Mouse (Mus musculus): ENCODE measurements around the gene Lat. TPM values are rescaled to one million over a fixed set of nuclear protein-coding genes. Genes with fewer than 3 reads are reported as not detected.

The Lat gene
- polyA plus RNA-seq, 1 experiment from 2014 or later = 1.7 TPM

DNA sequence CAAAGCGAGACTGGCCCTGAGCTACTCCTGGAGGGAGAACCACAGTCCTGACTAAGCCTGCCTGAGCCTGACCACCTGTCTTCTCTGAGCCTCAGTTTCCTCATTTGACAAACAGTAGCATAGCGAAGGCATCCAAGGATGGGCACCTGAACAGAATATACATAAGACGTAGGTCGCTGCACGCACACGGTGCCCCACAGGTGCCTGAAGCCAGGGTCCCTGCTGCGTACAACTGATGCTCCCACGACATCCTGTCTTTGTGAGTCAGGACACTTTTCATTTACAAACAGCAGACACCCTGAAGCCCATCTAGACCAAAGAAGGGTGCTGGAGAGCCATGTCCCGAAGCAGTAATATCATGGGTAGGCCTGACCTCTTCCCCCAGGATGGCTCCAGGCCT is 11.0 kb downstream of the Lat start:
- H3K4me3 ChIP-seq = no peak overlapping the region
- H3K4me1 ChIP-seq = no peaks in the 10 kb centered on the region
- 91% methylated on average over 9 of the region's 9 CpGs for WGBS

DNA sequence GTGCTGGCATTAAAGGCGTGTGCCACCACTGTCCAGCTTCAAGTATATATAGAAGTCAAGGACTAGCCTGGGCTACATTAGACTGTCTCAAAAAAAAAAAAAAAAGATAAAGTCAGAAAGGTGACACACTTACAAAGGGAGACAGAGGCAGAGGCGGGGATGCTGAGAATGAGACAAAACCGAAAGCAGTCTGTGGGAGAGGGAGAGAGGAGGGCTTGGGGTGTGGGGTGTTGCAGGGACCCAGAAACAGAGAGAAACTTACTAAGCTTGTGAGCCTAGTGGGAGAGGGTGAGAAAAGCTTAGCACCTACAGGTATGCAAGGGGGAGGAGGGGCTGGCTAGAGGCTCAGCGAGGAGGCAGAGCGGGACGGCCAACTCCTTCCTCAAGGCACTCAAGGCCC is 11.5 kb downstream of the Lat start:
- 87% methylated on average over 6 of the region's 6 CpGs for WGBS
- H3K4me1 ChIP-seq = no peaks in the 10 kb centered on the region
- no peak overlapping the region for H3K27ac ChIP-seq
- H3K27me3 ChIP-seq (replicated peaks) = no peaks in the 10 kb centered on the region
- no peaks in the 10 kb centered on the region for H3K36me3 ChIP-seq
- H3K4me2 ChIP-seq (replicated peaks) = no peak overlapping the region
- no peak for ATAC-seq (ENCODE audit: low FRiP score, low read depth)
- no peak overlapping the region for H3K4me3 ChIP-seq
- H3K9me3 ChIP-seq = no peaks in the 10 kb centered on the region
- no peak overlapping the region for H3K9ac ChIP-seq

More for the DNA sequence above, 11.0 kb downstream of the Lat start:
- no peaks in the 10 kb centered on the region for H3K27me3 ChIP-seq (replicated peaks)
- H3K27ac ChIP-seq = no peak overlapping the region
- H3K4me2 ChIP-seq (replicated peaks) = no peak overlapping the region
- H3K9me3 ChIP-seq = no peaks in the 10 kb centered on the region
- ATAC-seq (ENCODE audit: low FRiP score, low read depth) = no peak
- H3K36me3 ChIP-seq = peaks cover 4% of the 10 kb centered on the region; the same call in 1 of the 2 replicates
- H3K9ac ChIP-seq = no peak overlapping the region

DNA sequence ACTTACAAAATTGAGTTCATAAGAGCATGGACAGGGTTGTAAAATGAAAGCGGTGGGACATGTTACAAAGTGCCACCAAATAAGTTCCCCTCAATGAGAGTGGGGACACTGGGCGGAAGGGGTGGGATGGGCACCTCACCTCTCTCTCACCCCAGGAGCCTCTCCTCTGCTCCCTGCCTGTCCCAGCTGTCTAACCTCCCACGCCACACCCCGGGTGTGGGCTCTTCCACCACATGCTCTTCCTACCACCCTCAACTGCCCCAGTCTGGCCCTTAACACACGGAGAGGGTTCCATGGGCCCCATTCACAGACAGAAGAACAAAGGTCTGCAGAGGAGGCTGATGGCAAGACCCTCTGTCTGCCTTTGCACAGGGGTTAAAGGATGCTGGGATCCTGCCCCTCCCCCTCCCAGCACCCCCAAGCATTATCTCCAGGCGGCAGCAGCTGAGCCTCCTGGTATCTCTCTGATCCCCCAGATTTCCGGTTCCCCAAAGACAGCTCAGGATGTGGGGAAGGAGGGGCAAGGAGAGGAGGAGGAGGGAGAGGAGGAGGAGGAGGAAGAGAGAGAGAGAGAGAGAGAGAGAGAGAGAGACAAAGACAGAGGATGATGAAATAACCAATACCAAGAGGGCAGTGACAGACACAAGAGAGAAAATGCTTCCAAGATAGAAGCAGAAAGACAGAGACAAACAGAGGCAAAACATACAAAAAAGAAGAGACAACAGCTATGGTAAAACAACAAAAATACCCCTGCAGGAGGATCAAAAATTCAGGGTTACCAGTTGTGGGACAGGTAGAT is 12.4 kb downstream of the Lat start:
- Histone ChIP-seq H3K9ac (no peak overlapping the region), H3K4me3 (no peak overlapping the region), H3K36me3 (no peaks in the 10 kb centered on the region), H3K27ac (no peak overlapping the region), H3K4me1 (no peaks in the 10 kb centered on the region), H3K27me3 (replicated peaks) (no peaks in the 10 kb centered on the region), H3K9me3 (no peaks in the 10 kb centered on the region), H3K4me2 (replicated peaks) (no peak overlapping the region)
- no peak for ATAC-seq (ENCODE audit: low FRiP score, low read depth)
- WGBS = 58% methylated on average over 7 of the region's 7 CpGs

DNA sequence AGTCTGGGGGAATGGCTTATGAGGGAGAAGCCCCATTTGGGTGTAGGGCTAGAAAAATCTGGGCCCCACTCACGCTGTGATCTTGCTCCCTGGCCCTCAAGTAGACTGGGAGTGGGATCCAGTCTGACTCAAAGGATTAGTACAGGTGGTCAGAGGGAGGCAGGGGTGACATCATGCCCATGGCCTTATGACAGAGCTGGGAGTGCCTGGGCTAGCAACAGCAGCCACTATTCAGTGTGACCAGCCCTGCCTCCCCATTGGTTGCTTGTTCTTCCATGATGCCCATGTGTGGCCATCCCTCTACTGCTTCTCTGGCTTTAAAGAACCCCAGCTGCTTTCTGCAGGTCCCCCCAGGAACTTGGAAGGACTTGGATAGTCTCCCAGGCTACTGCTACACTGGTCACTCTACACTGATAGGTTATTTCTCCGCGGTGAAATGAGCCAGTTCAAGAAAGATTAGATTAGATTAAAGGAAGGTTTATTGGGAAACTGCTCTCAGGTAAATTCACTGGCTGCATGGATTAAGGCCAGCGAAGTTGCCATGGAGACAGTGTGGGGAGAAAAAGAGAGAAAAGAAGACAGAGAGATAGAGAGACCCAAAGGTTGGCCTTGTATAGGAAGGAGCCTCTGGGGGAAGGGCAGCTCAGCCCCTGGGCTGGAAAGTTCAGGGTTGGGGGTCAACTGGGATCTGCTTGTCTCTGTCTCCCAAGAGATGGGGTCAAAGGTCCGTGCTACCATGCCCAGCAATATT is 13.3 kb downstream of the Lat start:
- 61% methylated on average over 5 of the region's 5 CpGs for WGBS
- Histone ChIP-seq H3K4me3 (no peak overlapping the region), H3K9ac (no peak overlapping the region), H3K4me1 (no peaks in the 10 kb centered on the region), H3K9me3 (no peaks in the 10 kb centered on the region), H3K36me3 (no peaks in the 10 kb centered on the region), H3K4me2 (replicated peaks) (no peak overlapping the region), H3K27ac (no peak overlapping the region), H3K27me3 (replicated peaks) (no peaks in the 10 kb centered on the region)
- ATAC-seq (ENCODE audit: low FRiP score, low read depth) = no peak

DNA sequence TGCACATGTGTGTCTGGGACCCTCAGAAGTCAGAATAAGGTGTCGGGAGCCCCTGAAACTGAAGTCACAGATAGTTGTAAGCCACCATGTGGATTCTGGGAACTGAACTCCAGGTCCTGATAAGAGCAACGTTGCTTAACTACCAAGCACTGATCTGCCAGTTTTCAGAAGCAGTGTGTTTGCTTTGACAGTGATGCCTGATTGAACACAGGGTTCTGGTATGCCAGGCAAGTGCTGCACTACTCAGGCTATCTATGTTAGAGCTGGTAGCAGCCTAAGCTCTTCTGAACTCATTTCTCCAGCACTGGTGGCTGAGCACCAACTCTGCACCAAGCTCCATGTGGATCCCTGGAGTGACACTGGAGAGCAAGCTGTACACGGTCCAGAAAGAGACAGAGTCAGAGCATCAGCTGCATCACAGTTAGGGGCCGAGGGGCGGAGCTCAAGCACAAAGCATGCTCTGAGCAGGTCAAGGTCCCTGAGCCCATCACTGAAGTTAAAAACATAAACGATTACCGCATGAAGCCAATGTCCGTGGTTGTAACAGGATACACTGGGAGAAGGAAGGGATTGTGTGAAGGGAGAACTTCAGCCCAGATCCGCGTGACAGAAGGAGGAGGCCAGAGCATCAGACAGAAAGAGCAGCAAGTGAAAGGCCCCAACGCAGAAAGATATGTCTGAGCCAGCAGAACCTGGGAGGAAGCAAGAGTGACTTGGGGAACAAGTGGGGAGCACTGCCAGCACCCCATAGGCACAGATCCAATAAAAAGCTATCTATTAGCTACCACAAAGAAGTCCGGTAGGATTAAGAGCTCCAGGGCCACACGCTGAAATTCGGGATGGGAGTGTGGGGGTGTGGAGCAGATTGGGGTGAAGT is 14.4 kb downstream of the Lat start:
- Histone ChIP-seq H3K9ac (no peak overlapping the region), H3K27me3 (replicated peaks) (no peaks in the 10 kb centered on the region), H3K36me3 (no peaks in the 10 kb centered on the region), H3K4me1 (no peaks in the 10 kb centered on the region), H3K9me3 (no peaks in the 10 kb centered on the region), H3K4me3 (no peak overlapping the region), H3K27ac (no peak overlapping the region), H3K4me2 (replicated peaks) (no peak overlapping the region)
- ATAC-seq (ENCODE audit: low FRiP score, low read depth) = no peak
- WGBS = 55% methylated on average over 14 of the region's 14 CpGs

DNA sequence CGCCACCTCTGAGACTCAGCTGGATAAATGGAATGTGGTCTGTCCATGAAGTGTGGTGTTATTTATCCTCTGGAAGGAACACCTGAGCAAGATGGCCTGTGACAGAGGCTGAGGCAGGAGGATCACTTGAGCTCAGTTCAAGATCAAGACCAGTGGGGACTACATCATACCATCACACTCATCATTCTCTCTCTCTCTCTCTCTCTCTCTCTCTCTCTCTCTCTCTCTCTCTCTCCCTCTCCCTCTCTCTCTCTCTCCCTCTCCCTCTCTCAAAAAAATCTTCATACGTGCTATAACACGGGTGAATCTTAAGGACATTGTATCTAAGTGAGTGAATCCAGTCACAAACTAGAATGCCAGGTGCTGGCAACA is 15.4 kb downstream of the Lat start:
- ATAC-seq (ENCODE audit: low FRiP score, low read depth) = no peak
- WGBS = 91% methylated on average over 3 of the region's 3 CpGs

DNA sequence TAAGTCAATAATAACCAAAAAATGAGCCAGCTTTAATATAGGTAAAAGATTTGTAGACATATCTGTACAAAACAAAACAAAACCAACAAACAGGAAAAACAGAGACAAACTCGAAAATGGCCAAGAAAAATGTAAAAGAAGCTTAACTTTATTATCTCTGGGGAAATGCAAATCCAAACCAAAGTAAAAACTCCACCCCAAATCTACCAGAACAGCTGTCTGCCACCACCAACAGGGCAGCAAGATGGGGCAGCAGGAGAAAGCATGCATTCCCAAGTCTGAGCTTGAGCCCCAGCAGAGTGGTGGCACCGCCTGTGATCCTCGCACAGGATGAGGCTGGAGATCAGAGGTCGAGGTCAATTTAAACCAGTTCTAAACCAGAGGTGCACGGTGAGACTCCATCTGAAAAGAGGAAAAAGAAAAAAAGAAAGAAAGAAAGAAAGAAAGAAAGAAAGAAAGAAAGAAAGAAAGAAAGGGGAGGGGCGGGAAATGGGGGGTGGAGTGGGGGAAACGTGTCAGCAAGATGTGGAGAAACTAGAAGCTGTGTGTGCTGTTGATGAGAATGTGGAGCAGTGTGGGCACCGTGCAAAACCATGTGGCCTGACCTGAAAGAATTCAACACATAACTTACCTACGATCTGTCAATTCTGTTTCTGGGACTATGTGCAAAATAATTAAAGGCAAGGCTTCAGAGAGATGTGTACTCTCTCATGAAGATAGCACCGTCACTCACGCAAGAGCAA is 15.9 kb downstream of the Lat start:
- Histone ChIP-seq H3K27ac (no peak overlapping the region), H3K9me3 (no peaks in the 10 kb centered on the region), H3K9ac (no peak overlapping the region), H3K27me3 (replicated peaks) (no peaks in the 10 kb centered on the region), H3K36me3 (no peaks in the 10 kb centered on the region), H3K4me3 (no peak overlapping the region), H3K4me1 (no peaks in the 10 kb centered on the region), H3K4me2 (replicated peaks) (no peak overlapping the region)
- 71% methylated on average over 11 of the region's 11 CpGs for WGBS
- ATAC-seq (ENCODE audit: low FRiP score, low read depth) = no peak

More for the DNA sequence above, 15.4 kb downstream of the Lat start:
- Histone ChIP-seq H3K4me2 (replicated peaks) (no peak overlapping the region), H3K27ac (no peak overlapping the region), H3K9ac (no peak overlapping the region), H3K36me3 (no peaks in the 10 kb centered on the region), H3K27me3 (replicated peaks) (no peaks in the 10 kb centered on the region), H3K9me3 (no peaks in the 10 kb centered on the region), H3K4me1 (no peaks in the 10 kb centered on the region), H3K4me3 (no peak overlapping the region)

DNA sequence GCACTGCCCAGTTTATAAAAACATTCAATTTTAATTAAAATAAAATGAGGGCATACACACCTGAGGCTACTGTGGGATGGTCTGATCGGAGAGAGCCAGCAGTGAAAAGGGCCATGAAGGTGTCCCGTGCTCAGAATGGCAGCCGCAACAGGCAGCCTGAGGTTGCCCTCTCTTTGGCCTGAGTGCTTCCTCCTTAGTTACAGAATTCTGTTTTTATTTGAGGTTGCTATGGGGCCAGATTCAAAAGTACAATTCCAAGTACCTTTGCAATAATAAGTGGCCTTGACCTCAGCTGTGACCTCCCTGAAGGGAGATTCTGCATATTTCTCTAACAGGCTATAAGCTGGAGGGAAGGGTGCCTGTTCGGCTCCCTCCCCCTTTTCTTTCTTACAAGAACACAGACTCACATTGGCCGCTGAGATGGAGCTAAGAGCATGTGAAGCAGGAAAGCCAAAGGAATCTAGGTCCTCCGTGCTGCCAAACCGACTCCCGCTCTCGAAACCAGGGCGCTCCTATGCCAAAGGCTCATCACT is 17.9 kb downstream of the Lat start:
- no peak overlapping the region for H3K27ac ChIP-seq
- no peak overlapping the region for H3K4me2 ChIP-seq (replicated peaks)
- H3K9ac ChIP-seq = no peak overlapping the region
- H3K4me3 ChIP-seq = no peak overlapping the region
- H3K9me3 ChIP-seq = no peaks in the 10 kb centered on the region
- ATAC-seq (ENCODE audit: low FRiP score, low read depth) = no peak
- no peaks in the 10 kb centered on the region for H3K36me3 ChIP-seq
- no peaks in the 10 kb centered on the region for H3K4me1 ChIP-seq
- H3K27me3 ChIP-seq (replicated peaks) = no peaks in the 10 kb centered on the region
- WGBS = 60% methylated on average over 10 of the region's 10 CpGs

DNA sequence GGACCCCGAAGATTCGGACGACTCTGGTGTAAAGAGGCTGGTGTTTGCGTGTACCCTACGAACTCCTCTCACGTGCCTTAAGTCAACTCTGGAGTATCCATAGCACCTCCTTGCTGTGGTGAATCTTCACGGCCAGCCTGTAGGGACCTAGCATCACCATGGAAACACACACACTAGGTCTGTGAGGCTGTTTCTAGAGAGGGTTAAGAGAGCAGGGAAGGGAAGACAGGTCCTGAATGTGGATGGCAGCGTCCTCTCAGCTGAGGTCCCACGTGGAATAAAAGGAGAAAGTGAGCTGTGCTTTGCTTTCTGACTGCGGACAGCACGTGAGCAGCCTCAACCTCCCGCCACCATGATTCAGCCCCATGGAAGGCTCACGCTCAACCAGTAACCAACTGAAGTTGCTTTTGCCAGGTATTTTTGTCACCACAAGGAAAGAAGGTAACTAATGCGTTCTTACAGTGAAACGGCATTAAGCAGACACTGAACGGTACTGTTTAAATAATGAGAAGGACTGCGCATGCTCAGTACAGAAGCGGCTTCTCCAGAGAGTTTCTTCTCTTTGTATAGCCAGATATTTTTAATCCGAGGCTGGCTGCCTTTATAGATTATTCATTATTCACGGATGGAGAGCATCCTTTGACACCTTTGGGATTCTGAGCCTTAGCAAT is 18.5 kb downstream of the Lat start:
- 0 out of 2 replicates have a peak overlapping the region, but pooled peaks have one; percentile 7 for H3K4me2 ChIP-seq (replicated peaks)
- H3K4me3 ChIP-seq = no peak overlapping the region
- no peak for ATAC-seq (ENCODE audit: low FRiP score, low read depth)
- H3K9me3 ChIP-seq = no peaks in the 10 kb centered on the region
- no peaks in the 10 kb centered on the region for H3K4me1 ChIP-seq
- 70% methylated on average over 20 of the region's 20 CpGs for WGBS
- no peaks in the 10 kb centered on the region for H3K27me3 ChIP-seq (replicated peaks)
- H3K36me3 ChIP-seq = no peaks in the 10 kb centered on the region
- no peak overlapping the region for H3K27ac ChIP-seq
- no peak overlapping the region for H3K9ac ChIP-seq

DNA sequence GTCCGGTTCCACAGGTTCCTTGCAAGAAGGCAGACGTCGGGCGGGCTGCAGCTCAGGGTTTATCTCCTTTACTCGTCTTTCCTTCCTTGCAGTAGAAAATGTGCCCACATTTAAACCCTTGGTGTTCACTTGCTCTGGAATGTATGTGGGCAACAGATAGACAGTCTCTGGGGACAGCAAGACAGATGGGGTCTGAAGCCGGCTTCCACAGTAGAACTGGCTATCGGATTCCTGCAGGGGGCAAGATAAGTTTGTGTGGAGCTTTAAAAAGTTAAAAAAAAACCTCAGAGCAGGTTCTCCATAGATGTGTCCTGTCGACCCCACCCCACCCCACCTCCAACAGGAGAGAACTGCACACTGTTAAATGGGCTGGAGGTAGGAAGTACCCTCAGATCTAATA is 21.1 kb downstream of the Lat start:
- no peaks in the 10 kb centered on the region for H3K27me3 ChIP-seq (replicated peaks)
- H3K36me3 ChIP-seq = no peaks in the 10 kb centered on the region
- no peak overlapping the region for H3K27ac ChIP-seq
- H3K9me3 ChIP-seq = no peaks in the 10 kb centered on the region
- no peak overlapping the region for H3K4me2 ChIP-seq (replicated peaks)
- no peak overlapping the region for H3K4me3 ChIP-seq
- no peaks in the 10 kb centered on the region for H3K4me1 ChIP-seq
- WGBS = 83% methylated on average over 8 of the region's 8 CpGs
- H3K9ac ChIP-seq = no peak overlapping the region
- no peak for ATAC-seq (ENCODE audit: low FRiP score, low read depth)

DNA sequence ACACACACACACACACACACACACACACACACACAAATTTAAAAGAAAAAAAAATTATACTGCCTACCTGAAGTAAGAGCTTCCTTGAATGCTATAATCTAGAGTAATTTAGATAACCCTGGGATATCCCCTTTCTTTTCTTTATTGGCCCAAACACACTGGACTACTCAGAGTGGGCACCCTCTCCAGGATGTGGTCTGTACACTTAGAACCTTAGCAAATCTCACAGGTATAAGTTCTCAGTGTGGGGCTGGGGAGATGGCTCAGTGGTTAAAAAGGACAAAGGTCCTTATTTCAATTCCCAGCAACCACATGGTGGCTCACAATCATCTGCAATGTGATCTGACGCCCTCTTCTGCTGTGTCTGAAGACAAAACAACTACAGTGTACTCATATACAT is 22.3 kb downstream of the Lat start:
- no peak for ATAC-seq (ENCODE audit: low FRiP score, low read depth)
- H3K4me2 ChIP-seq (replicated peaks) = no peak overlapping the region
- no peaks in the 10 kb centered on the region for H3K36me3 ChIP-seq
- no peaks in the 10 kb centered on the region for H3K9me3 ChIP-seq
- no peak overlapping the region for H3K4me3 ChIP-seq
- no peak overlapping the region for H3K27ac ChIP-seq
- no peaks in the 10 kb centered on the region for H3K27me3 ChIP-seq (replicated peaks)
- WGBS = 60% methylated on average over 1 of the region's 1 CpGs
- no peaks in the 10 kb centered on the region for H3K4me1 ChIP-seq
- no peak overlapping the region for H3K9ac ChIP-seq
